Mouse (Mus musculus): Measurements from ENCODE around the gene Cyp2d22. TPM values are rescaled to one million over a fixed set of nuclear protein-coding genes. Genes with fewer than 3 reads are reported as not detected.

The Cyp2d22 gene
- 0.13 TPM in 1 of 2 replicates, not detected in the other for polyA plus RNA-seq (2012; ENCODE audit: insufficient read depth, low replicate concordance)

- Histone ChIP-seq H3K9me3 (0 out of 2 replicates have a peak, but pooled peaks cover 3% of the 10 kb centered on the region), H3K27me3 (replicated peaks) (peaks cover 53% of the 10 kb centered on the region), H3K36me3 (replicated peaks; ENCODE audit: low read length) (no peaks in the 10 kb centered on the region), H3K4me1 (peaks cover 14% of the 10 kb centered on the region), H3K4me3 (replicated peaks) (peak within 1 kb of the TSS; percentile 83)
- no peak for TF ChIP-seq GATA1 (IDR thresholded peaks at IDR 0.05; ENCODE audit: borderline replicate concordance, low read length)
- no peak for TF ChIP-seq FLI1 (IDR thresholded peaks at IDR 0.05; ENCODE audit: low read length)
These were observed at the start of gene Cyp2d22 for GRCm38 (mm10) chr15:82379871-82380713. Cyp2d22 (minus strand) TSS chr15:82380260.

- Histone ChIP-seq H3K36me3 (replicated peaks; ENCODE audit: low read length) (no peaks in the 10 kb centered on the region), H3K9me3 (0 out of 2 replicates have a peak, but pooled peaks cover 3% of the 10 kb centered on the region), H3K4me3 (replicated peaks) (no peak overlapping the region), H3K27me3 (replicated peaks) (peaks cover 8% of the 10 kb centered on the region), H3K4me1 (no peaks in the 10 kb centered on the region)
- no peak for TF ChIP-seq FLI1 (IDR thresholded peaks at IDR 0.05; ENCODE audit: low read length)
- TF ChIP-seq GATA1 (IDR thresholded peaks at IDR 0.05; ENCODE audit: borderline replicate concordance, low read length): no peak
These were observed 43.4 kb upstream of the Cyp2d22 start for GRCm38 (mm10) chr15:82423471-82423870.

GRCm38 (mm10) chr15:82422935-82423334 lies 42.9 kb upstream of the Cyp2d22 start:
- TF ChIP-seq FLI1 (IDR thresholded peaks at IDR 0.05; ENCODE audit: low read length): no peak
- H3K4me1 ChIP-seq: no peaks in the 10 kb centered on the region
- peaks cover 8% of the 10 kb centered on the region for H3K27me3 ChIP-seq (replicated peaks)
- no peak overlapping the region for H3K4me3 ChIP-seq (replicated peaks)
- H3K36me3 ChIP-seq (replicated peaks; ENCODE audit: low read length): no peaks in the 10 kb centered on the region
- H3K9me3 ChIP-seq: 0 out of 2 replicates have a peak, but pooled peaks cover 3% of the 10 kb centered on the region

- 0 out of 2 replicates have a peak, but pooled peaks cover 1% of the 10 kb centered on the region for H3K9me3 ChIP-seq
- TF ChIP-seq GATA1 (IDR thresholded peaks at IDR 0.05; ENCODE audit: borderline replicate concordance, low read length) (no peak), FLI1 (IDR thresholded peaks at IDR 0.05; ENCODE audit: low read length) (no peak)
- H3K27me3 ChIP-seq (replicated peaks): peaks cover 14% of the 10 kb centered on the region
- no peak overlapping the region for H3K4me3 ChIP-seq (replicated peaks)
- H3K36me3 ChIP-seq (replicated peaks; ENCODE audit: low read length): no peaks in the 10 kb centered on the region
- H3K4me1 ChIP-seq: peaks cover 8% of the 10 kb centered on the region
These were observed 38.6 kb upstream of the Cyp2d22 start for GRCm38 (mm10) chr15:82418616-82419015.

GRCm38 (mm10) chr15:82416797-82417789 lies 37.0 kb upstream of the Cyp2d22 start:
- TF ChIP-seq FLI1 (IDR thresholded peaks at IDR 0.05; ENCODE audit: low read length): no peak
- TF ChIP-seq GATA1 (IDR thresholded peaks at IDR 0.05; ENCODE audit: borderline replicate concordance, low read length): no peak
- H3K27me3 ChIP-seq (replicated peaks): peaks cover 15% of the 10 kb centered on the region
- H3K36me3 ChIP-seq (replicated peaks; ENCODE audit: low read length): no peaks in the 10 kb centered on the region
- peak overlapping the region; percentile 75 for H3K4me3 ChIP-seq (replicated peaks)
- no peaks in the 10 kb centered on the region for H3K9me3 ChIP-seq
- H3K4me1 ChIP-seq: peaks cover 8% of the 10 kb centered on the region

GRCm38 (mm10) chr15:82407536-82407935 lies 27.5 kb upstream of the Cyp2d22 start:
- H3K27me3 ChIP-seq (replicated peaks): peaks cover 11% of the 10 kb centered on the region
- H3K4me3 ChIP-seq (replicated peaks): no peak overlapping the region
- H3K36me3 ChIP-seq (replicated peaks; ENCODE audit: low read length): no peaks in the 10 kb centered on the region
- TF ChIP-seq GATA1 (IDR thresholded peaks at IDR 0.05; ENCODE audit: borderline replicate concordance, low read length) (no peak), FLI1 (IDR thresholded peaks at IDR 0.05; ENCODE audit: low read length) (no peak)
- no peaks in the 10 kb centered on the region for H3K4me1 ChIP-seq
- H3K9me3 ChIP-seq: no peaks in the 10 kb centered on the region

- Histone ChIP-seq H3K4me3 (replicated peaks) (no peak within 1 kb of the TSS), H3K36me3 (replicated peaks; ENCODE audit: low read length) (no peaks in the 10 kb centered on the region), H3K9me3 (no peaks in the 10 kb centered on the region), H3K27me3 (replicated peaks) (peaks cover 11% of the 10 kb centered on the region), H3K4me1 (no peaks in the 10 kb centered on the region)
- TF ChIP-seq FLI1 (IDR thresholded peaks at IDR 0.05; ENCODE audit: low read length) (no peak), GATA1 (IDR thresholded peaks at IDR 0.05; ENCODE audit: borderline replicate concordance, low read length) (no peak)
These were observed 26.9 kb upstream of the Cyp2d22 start, which contains the start of gene Cyp2d10 for GRCm38 (mm10) chr15:82406981-82407380. Cyp2d10 (minus strand) TSS chr15:82407195.

- Histone ChIP-seq H3K4me1 (no peaks in the 10 kb centered on the region), H3K9me3 (no peaks in the 10 kb centered on the region), H3K27me3 (replicated peaks) (peaks cover 11% of the 10 kb centered on the region), H3K36me3 (replicated peaks; ENCODE audit: low read length) (no peaks in the 10 kb centered on the region), H3K4me3 (replicated peaks) (no peak overlapping the region)
- no peak for TF ChIP-seq GATA1 (IDR thresholded peaks at IDR 0.05; ENCODE audit: borderline replicate concordance, low read length)
- TF ChIP-seq FLI1 (IDR thresholded peaks at IDR 0.05; ENCODE audit: low read length): no peak
These were observed 24.1 kb upstream of the Cyp2d22 start for GRCm38 (mm10) chr15:82404163-82404562.

- Histone ChIP-seq H3K4me3 (replicated peaks) (no peak overlapping the region), H3K27me3 (replicated peaks) (peaks cover 11% of the 10 kb centered on the region), H3K4me1 (no peaks in the 10 kb centered on the region), H3K36me3 (replicated peaks; ENCODE audit: low read length) (no peaks in the 10 kb centered on the region), H3K9me3 (no peaks in the 10 kb centered on the region)
- TF ChIP-seq FLI1 (IDR thresholded peaks at IDR 0.05; ENCODE audit: low read length) (no peak), GATA1 (IDR thresholded peaks at IDR 0.05; ENCODE audit: borderline replicate concordance, low read length) (no peak)
These were observed 23.5 kb upstream of the Cyp2d22 start for GRCm38 (mm10) chr15:82403606-82404005.

Measured in megakaryocyte, embryonic 14.5 days (primary cell).